Mouse (Mus musculus): ENCODE measurements around the gene Zbtb8a.
A peak's percentile ranks its signal among the peaks of the same experiment; 100 is the strongest.
"Not testable (repeated sequence)": the region's sequence is repeated elsewhere in the genome, so short reads cannot be mapped to it uniquely, and the experiment has no call there.

The Zbtb8a gene

DNA sequence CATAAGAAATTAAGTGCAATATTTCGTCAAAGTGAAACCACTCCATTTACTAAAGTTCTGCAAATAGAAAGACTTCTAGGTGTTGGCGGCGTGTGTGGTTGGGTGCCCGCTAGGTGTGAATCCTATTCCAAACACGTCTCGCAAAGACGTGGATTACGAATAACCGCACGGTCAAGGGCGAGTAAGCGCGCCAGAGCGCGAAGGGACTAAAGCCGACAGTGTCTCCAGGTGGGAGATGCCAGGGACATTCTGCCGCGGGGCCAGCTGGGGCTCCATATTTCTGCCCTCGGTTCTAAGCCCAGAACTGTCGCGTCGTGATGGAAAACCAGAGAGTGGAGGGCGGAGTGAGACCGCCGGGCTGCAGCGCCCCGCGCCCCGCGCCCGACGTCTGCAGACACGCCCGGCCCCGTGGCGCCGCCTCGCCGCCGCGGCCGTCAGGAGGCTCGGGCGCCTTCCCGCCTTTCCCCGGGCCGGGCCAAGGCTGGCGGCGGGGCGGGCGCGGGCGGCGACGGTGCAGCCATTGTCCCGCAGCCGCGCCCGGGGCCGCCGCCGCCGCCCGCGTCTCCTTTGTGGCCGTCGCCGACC lies 863 bp downstream of the Zbtb8a start:
- DNase-seq (ENCODE audit: low spot score in 2 of 2), result peak in 1 of 2 experiments; percentile 42

DNA sequence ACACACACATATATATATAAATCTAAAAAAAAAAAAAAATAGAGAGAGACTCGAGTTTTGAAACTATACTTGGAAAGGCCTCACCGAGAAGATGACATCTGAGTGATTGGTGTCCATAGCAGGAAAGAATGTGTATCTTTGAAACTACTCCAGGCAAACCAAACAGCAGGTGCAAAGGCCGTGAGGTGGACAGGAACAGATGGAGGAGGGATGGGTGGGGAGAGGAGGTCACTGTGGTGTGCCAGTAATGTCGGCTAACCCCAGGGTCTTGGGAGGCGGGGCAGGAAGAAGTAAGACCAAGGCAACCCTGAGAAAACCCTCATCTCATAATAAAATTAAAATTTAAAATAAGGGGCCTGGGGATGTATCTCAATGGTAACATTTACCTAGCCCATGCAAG lies 2.1 kb downstream of the Zbtb8a start:
- DNase-seq (ENCODE audit: low spot score in 2 of 2), result no peak

DNA sequence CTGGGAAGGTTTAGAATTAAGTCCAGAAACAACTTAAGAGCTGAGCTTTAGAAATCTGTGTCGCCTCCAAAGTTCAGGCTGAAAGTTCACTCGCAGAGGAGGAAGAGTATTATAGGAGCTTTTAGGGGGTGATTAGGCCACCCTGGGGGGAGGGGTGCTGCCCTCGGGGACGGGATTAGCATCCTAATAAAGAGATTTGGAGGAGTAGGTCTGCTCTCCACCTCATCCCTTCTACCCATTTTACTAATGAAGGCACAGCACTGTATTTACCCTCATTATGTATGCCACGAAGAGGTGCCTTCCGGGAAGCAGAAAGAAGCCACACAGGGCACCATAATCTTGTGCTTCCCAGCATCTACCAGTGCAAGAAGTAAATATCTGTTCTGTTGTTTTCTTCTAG lies 2.9 kb downstream of the Zbtb8a start:
- DNase-seq (ENCODE audit: low spot score in 2 of 2), result no peak

DNA sequence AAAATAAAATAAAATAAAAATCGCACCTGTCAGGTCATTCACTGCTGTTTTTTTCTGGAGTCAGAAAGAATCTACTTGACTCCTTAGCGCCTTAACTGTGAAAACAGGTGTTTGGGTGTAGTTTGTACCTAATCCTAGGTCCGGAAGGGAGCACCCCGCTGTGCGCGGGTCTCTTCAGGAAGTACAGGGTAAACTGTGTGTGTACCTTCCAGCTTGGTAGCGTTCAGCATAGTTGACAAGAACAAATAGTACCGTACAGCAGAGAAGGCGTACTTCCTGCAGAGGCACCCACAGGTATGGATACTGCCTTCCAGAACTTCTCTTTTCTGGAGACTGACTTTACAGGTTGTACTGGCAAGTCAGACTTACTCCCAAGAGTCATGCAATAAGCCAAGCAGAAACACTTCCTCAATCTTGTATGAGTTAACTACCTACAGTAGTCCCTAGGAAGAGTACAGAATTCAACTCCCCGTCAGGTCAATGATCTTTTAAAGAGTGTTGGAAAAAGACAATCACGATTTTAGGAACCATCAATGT lies 3.6 kb downstream of the Zbtb8a start:
- DNase-seq (ENCODE audit: low spot score in 2 of 2), result no peak

DNA sequence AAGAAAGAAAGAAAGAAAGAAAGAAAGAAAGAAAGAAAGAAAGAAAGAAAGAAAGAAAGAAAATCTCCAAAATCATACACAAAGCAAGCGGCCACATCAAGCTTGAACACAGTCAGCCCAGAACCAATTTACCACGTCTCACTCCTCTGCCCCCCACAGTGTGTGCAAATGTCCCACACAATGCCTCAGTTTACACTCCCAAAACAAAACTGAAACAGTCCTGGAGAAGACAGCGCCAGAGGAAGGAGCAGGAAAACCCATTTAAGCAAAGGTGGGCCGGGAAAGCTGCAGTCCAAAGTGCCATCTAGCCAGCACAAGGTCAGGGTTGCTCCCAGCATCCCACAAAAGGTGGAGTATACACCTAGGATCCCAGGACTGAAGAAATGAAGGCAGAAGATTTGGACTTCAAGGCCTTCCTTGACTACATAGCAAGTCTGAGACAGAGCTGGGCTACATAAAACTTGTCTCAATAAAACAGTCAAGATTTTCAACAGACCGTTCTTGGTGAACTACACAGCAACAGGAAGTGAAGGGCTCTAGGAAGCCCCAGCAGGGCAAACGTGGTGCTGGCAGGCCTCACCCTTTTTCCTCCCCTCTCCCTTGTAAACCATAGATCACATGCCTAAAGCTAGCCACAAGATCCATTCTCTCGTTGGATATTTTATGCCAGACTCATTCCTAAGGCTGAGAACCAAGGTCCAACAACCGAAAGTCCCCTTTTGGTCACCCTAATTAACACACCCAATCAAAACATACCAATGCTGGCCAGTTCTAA lies 4.5 kb downstream of the Zbtb8a start:
- no peak for DNase-seq (ENCODE audit: low spot score in 2 of 2)

DNA sequence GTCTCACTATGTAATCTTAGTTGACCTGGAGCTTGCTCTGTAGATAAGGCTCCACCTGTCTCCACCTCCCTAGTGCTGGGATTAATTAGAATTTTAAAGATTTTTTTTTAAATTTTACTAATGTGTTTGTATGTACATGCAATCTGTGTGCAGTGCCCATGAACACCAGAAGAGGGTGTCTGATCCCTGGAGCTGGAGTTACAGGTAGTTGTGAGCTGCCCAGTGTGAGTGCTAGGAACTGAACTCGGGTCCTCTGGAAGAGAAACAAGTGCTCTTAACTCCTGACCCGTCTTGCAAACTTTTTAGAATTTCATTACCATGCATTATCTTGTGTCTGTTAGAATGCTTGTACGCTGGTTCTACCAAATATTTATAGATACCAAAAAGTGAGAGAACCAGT lies 6.5 kb downstream of the Zbtb8a start:
- DNase-seq (ENCODE audit: low spot score in 2 of 2), result no peak

DNA sequence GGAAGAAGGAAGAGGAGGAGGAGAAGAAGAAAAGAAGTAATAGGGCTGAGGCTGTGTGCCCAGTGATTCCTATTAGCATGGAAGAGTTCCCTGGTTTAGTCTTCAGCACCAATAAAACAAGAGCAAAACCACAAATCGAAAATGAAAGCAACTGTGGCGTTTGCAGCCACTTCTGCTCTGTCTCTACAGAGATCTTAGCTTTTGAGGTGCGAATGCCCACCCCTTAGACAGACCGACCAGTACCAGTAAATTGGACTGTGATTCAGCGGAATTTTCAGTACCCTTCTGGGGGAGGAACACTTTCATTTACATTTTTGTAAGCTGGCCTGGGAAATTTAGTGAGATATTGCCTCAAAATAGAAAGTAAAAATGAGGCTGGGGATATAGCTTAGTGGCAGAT lies 12.7 kb downstream of the Zbtb8a start:
- no peak for DNase-seq (ENCODE audit: low spot score in 2 of 2)

DNA sequence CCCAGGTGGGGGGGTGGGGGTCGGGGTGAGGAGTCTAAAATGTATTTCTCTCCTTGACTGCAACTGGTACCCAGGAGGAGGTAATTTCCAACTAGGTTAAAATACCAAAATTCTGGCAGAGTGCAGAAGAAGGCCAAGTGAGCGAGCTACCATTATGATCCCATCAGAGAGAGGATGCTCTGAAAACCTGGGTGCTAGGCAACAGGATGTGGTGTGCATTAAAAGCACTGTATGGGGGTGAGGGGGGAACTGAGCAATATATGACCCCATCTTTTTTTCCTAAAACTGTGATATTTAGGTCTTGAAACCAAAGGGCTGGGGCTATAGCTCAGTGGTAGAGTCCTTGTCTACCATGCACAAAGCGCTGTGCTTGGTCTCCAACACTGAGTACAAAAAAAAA lies 13.5 kb downstream of the Zbtb8a start:
- no peak for DNase-seq (ENCODE audit: low spot score in 2 of 2)

DNA sequence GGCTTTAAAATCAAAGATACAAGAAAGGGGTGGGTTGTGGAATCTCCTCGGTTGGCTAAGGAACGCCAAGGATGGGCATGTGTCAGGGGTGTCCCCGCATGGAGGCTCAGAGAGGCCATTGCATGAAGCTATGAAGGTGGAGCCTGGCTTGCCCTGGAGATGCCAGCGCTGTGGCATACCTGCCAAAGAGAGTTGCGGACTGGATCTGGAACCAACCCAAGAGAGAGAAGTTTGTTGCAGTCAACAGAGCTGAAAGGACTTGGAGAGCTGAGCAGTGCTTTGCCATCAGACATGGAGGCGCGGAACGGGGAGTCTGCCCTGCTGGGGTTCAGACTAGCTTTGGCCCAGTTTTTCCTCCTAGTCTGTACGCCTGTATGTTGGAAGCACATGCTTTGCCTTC lies 14.5 kb downstream of the Zbtb8a start:
- no peak for DNase-seq (ENCODE audit: low spot score in 2 of 2)

DNA sequence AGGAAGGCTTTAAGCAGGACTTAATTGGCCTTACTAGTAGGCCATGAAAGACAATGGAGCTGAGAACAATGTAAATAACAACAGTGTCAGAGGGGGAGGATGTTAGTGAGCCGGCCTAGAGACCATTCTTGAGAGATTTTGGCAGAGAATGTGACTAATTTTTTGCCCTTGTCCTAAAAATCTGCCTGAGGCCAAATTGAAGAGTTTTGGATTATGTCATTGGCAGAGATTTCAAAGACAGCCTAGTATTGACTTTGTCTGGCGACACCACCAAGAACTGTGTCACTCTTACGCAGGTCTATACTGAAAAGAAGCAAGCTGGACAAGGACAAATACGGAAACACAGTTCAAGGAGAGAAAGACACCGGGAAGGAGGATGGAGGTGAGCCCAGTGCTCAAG lies 15.1 kb downstream of the Zbtb8a start:
- DNase-seq (ENCODE audit: low spot score in 2 of 2), result no peak

DNA sequence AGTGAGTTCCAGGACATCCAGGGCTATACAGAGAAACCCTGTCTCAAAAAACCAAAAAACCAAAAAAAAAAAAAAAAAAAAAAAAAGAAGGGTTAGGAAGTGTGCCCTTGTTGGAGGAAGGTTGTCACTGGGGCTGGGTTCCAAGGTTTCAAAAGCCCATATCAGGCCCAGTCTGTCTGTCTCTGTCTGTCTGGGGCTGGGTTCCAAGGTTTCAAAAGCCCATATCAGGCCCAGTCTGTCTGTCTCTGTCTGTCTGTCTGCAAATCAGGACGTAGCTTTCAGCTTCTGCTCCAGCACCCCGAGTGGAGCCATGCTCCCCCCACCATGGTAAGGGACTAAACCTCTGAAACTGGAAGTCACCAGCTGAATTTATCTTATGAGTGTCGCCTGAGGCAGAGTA lies 15.7 kb downstream of the Zbtb8a start:
- not testable (repeated sequence) for DNase-seq (ENCODE audit: low spot score in 2 of 2)

DNA sequence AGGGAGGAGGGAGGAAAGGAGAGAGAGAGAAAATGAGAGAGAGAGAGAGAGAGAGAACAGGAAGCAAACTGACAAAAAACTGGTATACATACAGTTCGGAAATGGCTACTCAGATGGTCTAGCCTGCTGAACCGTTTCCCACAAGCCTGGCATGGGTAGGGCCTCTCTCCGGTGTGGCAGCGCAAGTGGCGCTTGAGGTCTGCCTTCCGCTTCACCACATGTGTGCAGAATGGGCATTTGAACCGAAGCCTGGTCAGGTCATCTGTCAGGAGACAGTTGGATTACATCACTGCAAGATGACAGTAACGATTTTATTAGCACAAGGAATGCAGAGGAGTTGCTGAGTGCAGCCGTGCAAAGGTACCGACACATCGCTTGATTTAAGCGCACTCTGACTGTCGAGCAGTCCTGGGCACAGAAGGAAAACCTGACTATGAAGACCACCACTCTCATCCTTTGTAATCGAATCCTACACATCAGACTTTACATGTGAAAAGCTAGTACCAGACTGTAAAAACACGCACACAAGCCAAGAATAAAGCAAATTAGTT lies 20.2 kb downstream of the Zbtb8a start:
- no peak for DNase-seq (ENCODE audit: low spot score in 2 of 2)

DNA sequence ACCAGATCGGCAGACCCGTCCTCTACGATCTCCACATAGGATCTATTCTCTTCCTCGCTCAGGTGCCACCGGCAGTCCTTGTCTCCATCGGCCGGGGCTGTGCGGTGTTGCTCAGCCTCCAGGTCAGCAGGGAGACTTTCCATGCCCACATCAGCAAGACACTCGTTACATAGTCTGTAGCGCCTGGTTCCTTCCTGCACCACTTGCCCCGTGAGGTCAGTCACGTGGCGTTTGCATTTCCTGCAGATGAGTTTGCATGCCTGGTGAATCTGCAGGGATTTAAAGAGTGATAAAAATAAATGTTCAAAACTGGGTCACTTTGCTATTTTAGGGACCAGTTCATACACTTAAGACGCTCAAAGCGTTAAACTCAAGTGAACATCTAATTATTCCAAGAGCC lies 23.7 kb downstream of the Zbtb8a start:
- no peak for DNase-seq (ENCODE audit: low spot score in 2 of 2)

DNA sequence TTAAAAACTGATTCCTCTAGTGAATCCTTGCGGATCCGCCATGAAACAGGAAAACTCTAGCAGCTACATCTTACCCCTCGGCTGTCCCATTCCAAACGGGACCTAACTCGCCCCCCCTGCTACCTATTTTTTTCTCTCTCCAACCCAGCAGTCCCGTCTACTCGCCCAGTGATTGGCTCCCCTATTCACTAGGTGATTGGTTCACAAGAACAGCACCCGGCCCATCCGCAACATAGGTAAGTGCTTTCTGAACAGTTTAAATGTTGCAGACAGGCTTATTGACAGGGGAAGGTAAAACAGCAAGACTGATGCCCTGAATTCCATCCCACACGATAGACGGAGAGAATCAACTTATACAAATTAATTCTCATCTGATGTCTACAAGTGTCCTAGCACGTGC lies 24.7 kb downstream of the Zbtb8a start:
- no peak for DNase-seq (ENCODE audit: low spot score in 2 of 2)

DNA sequence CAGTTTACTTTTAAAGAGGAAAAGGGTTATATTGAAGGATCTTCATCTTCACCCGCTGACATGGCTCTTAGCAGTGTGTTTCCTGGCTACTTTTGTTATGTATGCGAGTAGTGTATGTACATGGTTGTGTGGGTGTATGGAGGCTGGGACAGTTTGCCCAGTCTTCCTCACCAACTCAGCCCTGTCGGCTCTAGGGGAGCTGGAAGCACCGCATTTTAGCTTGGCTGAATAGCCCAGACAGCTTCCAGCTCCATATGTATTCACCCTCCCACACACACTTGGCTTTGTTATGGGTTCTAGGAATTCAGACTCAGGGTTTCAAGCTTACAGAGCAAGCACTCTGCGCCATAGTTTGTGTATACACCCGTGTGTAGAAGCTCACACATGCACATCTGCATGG lies 26.8 kb downstream of the Zbtb8a start:
- DNase-seq (ENCODE audit: low spot score in 2 of 2), result peak in 1 of 2 experiments; percentile 20

DNA sequence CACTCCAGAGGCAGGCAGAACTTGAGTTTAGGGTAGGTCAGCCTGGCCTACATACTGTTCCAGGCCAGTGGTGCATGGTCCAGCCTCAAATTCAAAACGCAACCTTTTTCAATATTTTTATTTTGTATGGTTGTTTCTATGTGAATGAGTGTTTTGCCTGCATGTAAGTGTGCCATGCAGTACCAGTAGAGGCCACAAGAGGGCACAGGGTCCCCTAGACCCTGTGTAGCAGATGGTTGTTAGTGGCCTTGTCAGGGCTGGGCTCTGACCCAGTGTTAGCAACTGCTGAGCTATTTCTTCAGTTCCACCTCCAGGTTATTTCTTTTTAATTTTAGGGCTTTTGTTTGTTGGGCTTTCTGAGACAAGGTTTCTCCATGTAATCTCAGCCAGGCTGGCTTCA lies 27.3 kb downstream of the Zbtb8a start:
- peak in 1 of 2 experiments; percentile 61 for DNase-seq (ENCODE audit: low spot score in 2 of 2)

DNA sequence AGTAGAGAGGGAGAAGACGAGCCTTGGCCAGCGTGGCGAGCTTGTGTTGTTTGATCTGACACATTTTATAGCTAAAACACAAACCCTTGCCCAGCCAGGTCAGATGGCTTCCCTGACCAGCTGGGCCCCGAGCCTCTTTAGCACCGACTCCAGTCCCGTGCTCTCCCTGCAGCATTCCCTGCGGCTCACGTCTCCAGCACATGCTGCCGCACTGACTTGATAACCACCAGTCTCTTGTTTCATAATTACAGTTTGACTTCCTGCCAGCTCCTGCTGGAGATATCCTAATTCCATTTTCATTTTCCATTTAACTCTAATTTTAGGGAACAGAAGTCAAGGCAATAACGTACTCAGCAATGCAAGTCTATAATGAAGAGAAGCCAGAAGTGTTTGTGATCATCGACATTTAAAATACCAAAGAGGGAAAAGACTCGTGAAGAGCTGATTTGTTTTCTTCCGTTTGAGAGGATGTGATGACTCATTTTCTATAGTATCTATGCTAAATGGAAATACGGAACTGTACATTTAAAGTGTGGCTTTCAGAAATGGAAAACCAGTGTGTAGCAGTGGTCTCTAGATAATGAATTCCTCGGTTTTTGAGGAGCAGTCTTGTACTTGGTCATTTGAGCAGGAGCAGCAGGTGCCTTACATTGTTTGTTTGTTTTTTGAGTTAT lies 31.3 kb downstream of the Zbtb8a start:
- DNase-seq (ENCODE audit: low spot score in 2 of 2), result peak in 1 of 2 experiments; percentile 23

DNA sequence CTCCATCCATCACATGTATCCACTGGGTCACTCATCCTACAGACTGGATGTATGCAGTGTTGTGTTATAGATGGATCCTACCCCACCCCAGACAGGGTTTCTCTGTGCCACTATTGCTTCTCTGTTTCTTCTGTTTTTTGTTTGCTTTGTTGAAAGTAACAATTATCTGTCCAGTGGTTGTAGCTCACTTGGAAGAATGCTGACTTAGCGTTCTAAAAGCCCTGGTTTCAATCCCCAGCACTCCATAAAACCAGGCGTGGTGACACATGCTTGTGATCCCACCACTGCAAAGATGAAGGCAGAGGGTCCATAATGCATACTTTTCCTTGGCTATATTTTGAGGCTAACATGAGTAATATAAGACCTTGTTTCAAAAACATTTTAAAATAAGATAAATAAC lies 35.2 kb downstream of the Zbtb8a start:
- no peak for DNase-seq (ENCODE audit: low spot score in 2 of 2)

DNA sequence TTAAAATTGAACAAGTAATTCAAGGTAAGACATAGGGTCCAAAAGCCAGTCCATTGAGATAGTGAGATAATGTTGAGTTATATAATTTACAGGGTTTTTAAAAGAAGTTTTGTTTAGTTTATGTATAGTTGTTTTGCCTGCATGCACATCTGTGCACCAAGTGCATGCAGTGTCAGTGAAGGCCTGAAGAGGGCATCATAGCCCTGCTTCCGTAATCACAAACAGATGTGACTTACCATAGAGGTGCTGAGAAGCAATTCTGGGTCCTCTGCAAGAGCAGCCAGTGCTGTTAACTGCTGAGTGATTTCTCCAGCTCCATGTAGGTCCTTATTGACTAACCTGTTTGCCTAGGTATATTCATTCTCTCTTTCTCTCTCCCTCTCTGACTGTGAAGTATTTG lies 36.0 kb downstream of the Zbtb8a start:
- no peak for DNase-seq (ENCODE audit: low spot score in 2 of 2)

DNA sequence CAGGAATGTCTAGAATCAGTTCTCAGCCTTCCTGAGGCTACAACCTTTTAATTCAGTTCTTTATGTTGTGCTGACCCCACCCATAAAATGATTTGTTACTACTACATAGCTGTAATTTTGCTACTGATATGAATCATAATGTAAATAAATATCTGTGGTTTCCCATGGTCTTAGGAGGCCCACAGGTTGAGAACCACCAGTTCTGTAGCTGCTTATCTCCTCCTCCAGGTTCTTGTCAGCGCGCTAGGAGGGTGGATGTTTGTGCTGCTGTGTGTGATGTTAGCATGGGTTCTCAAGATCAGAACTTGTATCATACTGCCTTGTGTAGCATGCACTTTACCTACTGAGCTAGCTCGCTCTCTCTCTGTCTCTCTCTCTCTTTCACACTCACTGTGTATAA lies 38.2 kb downstream of the Zbtb8a start:
- no peak for DNase-seq (ENCODE audit: low spot score in 2 of 2)

DNA sequence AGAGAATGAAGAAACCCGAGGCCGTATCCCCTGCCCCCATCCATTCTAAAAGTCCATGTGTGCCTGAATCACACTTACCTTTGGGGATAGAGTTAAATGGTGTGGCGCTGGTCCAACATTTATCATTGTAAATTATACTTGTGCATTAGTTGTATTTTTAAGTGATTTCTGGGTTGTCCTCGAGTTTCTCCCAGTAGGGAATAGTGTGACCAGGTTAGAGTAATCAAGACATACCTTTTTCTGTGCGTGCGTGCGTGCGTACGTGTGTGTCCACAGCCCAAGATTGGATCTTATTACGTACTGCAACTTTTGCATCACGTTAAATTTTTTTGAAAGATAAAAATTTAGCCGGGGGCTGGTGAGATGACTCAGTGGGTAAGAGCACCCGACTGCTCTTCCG lies 41.6 kb downstream of the Zbtb8a start:
- no peak for DNase-seq (ENCODE audit: low spot score in 2 of 2)

DNA sequence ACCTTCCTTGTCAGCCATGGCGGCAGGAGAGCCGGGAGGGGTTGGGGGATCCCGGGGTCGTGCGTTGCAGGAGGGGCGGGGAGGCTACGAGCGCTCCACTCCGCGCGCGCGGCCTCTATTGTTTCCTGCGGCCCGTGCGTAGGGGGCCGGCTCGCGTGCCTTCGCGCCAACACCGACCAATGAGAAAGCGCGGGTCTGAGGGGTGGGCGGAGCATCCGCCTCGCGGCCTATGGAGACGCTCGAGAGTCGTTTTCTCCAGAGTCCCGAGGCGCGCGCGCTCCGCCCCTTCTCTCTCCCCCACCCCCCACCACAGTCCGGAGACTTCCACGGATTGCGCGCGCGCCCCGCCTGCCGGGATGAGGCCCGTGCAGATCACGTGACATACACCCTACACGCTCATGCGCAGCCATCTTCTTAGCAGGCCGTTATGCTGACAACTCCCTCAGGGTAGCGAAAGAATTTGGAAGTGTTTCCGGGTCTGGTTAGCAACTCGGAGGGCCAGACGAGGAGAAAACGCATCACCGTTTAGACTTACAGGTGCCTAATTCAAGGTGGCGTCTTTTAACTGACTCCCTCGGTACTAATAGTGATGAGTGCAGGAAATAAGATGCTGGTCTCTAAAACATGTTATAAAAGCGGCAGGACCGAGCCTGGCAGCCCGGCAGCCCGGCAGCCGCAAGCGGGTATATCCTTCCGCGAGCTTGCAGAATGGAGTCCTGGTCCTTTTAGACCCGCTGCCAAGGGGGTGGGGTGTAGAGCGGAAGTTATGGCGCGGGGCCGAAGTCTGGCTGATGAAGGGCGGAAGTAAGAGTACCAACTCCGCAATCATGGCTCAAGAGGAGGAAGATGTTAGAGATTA lies 42.5 kb downstream of the Zbtb8a start, which contains the start of the genes Rbbp4 and Zbtb8os:
Gene Rbbp4, minus strand, starts transcription at position 155 of the 859 bp plus-strand sequence.
Gene Zbtb8os, plus strand, starts transcription at position 480 of the 859 bp plus-strand sequence.
- DNase-seq (ENCODE audit: low spot score in 2 of 2), result peak; percentile 96 to 97
